Mouse (Mus musculus): Measurements from ENCODE around the gene Kank1. TPM values are rescaled to one million over a fixed set of nuclear protein-coding genes. Genes with fewer than 3 reads are reported as not detected.
"Not testable (repeated sequence)": the region's sequence is repeated elsewhere in the genome, so short reads cannot be mapped to it uniquely, and the experiment has no call there.

The Kank1 gene
- polyA plus RNA-seq, 2 experiments from 2014 or later, result not detected

DNA sequence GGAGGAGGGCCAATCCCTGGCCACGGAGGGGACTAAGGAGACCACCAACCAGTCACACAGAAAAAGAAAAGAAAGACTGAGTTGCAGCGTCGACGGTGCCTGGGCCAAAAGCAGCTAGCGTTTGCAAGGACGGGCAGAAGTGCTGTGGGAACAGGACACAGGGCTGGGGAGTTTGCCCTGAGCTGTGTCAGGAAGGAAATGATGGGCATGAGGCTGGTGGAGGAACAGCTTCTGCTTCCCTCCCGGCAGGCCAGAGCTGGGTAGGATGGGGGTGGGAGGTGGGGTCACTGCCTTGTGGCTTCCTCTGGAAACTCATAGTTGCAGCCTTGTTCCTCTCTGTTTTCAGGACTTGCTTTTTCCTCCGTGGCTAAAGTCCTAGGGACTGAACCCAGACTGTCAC lies 209.1 kb downstream of the Kank1 start:
- no peak for ATAC-seq

DNA sequence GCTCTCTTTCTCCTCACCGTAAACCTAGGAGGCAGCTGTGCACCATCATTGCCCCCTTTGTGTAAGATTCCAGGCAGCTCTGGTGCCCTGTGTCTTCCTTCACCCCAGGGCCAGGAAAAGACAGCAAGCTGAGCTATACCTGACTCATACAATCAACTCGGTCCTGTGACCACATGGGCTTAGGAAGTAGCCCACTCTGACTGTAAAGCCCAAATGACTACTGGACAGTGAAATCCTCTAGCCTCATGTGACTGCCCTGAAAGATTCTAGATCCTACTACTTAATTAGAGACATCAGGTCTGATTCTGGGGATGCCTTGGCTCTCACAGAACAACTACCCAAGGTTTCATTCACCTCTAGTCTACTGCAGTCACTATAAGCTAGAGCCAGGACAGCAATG lies 209.9 kb downstream of the Kank1 start:
- ATAC-seq, result no peak

DNA sequence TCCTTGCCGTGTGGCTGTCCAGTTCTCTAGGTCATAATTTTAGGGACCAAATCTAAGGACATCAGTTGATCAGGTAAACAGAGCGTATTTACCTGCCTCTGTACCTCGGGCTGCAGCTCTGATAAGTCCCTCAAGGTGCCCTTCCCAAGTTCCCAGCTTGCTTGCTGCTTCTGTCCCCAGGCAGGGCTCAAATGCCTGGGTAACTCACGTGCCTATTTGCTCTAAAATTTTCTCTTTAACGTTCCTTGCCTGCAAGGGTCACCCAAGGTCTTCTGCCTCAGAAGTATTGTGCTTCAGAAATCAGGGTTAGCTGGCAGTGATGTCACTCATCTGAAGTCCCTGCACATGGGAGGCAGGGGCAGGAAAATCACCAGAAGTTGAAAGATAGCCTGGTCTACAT lies 210.6 kb downstream of the Kank1 start:
- ATAC-seq, result no peak

DNA sequence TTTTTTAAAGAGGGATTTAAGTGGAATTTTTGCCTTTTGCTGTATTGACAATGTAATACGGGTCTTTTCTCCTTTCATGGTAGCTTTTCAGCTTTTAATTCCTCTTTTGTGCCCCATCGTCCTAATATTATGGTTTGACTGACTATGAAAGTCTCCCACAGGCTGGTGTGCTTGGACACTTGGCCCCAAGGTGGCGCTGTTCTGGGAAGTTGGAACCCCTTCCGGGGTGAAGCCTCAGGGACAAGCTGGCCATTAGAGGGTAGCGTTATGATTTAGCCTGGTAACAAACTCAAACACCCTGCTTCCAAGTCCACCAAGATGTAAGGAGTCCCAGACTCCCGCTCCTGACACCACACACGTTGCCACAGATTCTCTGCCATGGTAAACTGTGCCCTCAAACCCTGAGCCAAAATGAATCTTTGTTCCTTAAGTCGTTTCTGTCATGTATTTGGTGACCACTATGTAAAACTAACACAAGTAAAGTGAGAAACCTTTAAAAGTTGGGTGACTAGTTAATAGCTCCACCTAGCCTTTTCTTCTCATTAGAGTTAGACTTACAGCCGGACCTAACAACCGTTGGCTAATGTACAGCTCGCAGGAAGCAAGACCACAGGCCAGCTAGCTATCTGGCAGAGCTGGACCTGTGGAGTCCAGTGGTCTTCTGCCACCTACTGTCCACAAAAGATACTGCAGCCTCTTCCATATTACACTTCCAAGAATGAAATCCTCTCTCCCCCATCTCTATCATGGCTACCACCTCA lies 214.3 kb downstream of the Kank1 start:
- no peak for ATAC-seq

DNA sequence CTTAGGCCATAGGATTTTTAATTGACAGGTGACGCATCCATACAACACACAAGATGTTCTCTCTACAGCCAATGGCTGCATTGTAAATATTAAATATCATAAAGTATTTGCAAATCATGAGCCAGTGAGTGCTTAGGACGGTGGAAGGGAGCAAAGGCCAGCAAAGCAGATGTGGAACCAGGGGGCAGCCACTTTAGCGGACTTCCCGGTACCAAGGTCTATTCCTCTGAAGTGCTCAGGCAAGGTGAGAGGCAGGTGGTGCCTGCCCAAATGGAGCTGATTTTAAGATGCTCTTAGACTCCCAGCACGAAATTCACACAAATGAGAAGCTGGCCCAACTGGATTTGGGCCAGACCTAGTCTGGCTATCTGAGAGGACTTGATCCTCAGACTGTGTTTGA lies 216.4 kb downstream of the Kank1 start:
- no peak for ATAC-seq

DNA sequence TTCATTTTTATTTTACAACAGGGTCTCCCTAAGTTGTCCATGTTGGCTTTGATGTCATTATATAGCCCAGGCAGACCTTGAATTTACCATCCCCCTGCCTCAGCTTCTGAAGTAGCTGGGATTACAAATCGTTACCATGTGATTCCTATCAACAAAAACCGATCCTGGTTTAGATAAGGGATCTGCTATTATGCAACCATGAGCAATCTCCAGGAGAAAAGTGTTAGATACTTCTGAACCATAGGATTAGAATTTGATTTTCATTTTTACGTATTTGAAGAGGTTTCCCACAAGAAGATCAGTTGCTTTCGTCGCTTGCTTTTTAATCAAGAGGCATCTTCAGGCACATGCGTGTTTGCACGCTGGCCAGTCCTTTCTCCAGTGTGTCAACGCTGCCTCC lies 224.0 kb downstream of the Kank1 start:
- ATAC-seq, result no peak

DNA sequence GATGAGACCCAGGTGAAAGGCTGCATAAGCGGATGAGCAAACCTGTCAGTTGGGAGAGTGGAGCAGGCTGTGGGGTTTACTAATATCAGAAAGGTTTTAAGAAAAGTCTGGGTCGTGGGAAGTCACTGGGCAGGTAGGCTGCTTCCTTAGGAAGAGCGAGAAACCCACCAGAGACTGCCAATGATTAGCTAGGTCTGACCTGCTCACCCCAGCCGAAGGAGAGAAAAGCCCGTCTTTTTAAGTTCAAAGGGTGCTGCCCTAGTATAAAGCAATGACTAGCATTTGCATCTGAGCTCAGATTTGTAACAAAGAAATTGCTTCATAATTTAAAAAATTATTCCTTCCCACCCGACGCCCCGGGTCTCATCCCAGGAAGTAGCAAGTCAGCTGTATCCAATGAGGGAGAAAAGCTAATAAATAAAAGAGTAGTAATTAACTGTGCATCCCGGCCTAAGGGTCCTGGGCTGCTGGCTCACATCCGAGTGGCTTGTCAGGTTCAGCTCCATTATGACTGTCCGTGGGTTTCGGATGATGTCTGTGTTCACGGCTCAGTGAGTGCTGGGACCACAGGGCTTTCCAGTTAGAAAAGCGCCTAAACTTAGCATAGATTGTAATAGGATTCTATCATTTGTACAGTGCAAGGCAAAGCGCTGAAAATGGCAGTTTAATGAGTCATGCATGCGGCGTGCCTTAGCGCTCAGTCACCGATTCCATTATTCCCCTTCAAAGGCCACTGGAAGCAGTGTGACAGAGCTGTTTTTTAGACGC lies 225.0 kb downstream of the Kank1 start:
- ATAC-seq, result no peak

DNA sequence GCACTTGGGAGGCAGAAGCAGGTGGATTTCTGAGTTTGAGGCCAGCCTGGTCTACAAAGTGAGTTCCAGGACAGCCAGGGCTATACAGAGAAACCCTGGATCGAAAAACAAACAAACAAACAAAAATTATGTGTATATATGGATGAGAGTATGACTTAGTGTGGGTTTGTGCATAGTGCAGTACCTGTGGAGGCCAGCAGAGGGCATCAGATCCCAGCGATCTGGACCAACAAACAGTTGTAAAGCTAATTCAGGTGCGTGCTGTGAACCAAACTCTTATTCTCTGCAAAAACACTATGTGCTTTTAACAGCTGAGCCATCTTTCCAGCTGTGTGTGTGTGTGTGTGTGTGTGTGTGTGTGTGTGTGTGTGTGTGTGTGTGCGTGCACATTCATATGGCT lies 239.0 kb downstream of the Kank1 start:
- ATAC-seq, result not testable (repeated sequence)

DNA sequence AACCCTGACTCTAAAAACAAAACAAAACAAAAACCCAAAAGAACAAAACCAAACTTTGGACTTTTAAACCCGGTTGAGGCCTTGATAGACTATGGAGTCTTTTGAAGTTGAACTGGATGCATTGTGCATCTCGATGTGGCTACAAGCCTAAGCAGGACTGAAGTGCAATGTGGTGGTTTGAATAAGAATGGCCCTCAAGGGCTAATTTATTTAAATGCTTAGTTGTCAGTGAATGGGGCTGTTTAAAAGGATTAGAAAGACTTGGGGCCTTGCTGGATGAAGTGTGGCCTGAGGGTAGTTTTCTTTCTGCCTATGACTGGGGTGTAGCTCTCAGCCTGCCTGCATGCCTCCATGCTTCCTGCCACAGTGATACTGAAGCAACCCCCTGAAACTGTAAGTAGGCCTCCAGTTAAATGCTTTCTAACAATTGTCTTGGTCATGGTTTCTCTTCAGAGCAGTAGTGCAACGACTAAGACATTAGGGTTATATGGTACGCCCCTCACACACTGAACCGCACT lies 242.4 kb downstream of the Kank1 start:
- ATAC-seq, result no peak

DNA sequence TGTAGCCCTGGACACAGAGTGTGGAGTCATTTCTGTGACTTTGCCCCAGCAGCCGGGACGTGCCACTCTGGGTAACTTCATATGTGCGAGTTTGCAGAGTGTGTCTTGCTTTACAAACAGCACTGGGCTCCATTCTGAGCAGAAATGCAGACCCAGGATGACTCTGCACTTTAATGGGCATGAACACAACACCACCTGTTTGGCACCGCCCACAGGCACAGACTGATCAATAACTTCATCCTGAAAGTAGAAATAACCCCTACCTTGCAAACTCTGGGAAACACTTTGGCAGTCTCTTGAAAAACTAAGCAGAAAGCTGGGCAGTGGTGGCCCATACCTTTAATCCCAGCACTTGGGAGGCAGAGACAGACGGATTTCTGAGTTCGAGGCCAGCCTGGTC lies 244.0 kb downstream of the Kank1 start:
- no peak for ATAC-seq

Other genes starting within 250 kb of the Kank1 start
- 100 to 1,000 TPM in 1 of 2 experiments, 10 to 100 TPM in 1; 97.2 to 114 TPM for gene Dock8, start 237.4 kb upstream of the Kank1 start, polyA plus RNA-seq (2017; shearing (Covaris generic))

Measured in CD4-positive, CD25-positive, alpha-beta regulatory T cell, adult 4 months (primary cell).